Mouse (Mus musculus) CH12.LX (cell line): ENCODE data around the gene Spen.

ENCODE experiments used
- CTCF ChIP-seq, 2 experiments: IDR thresholded peaks in 1 of 2; conservative IDR thresholded peaks in 1 of 2; 2 replicates each; pipeline ENCODE4 v1.5.1; 2011 to 2012; ENCODE audit warnings: low read depth in 2 of 2, low read length in 2 of 2, improper control_type of control experiment in 1 of 2, inconsistent platforms in 1 of 2, mild to moderate bottlenecking in 1 of 2, moderate library complexity in 1 of 2
- JUND ChIP-seq: conservative IDR thresholded peaks from 2 replicates; pipeline ENCODE4 v1.6.1; 2011; ENCODE audit warnings: low read depth, low read length, improper control_type of control experiment
- MAX ChIP-seq: IDR thresholded peaks from 2 replicates; pipeline ENCODE4 v1.6.1; 2011; ENCODE audit warnings: low read length, improper control_type of control experiment
- MEF2A ChIP-seq: IDR thresholded peaks from 2 replicates; pipeline ENCODE4 v1.6.1; 2014; ENCODE audit warnings: low read depth, mild to moderate bottlenecking, inconsistent platforms, low read length, improper control_type of control experiment, borderline replicate concordance
- MYC ChIP-seq: IDR thresholded peaks from 2 replicates; pipeline ENCODE4 v1.6.1; 2011; ENCODE audit warnings: low read depth, mild to moderate bottlenecking, improper control_type of control experiment, low read length
- POLR2A ChIP-seq: IDR thresholded peaks from 2 replicates; pipeline ENCODE4 v1.6.1; 2011; ENCODE audit warnings: low read depth, mild to moderate bottlenecking, improper control_type of control experiment, low read length
- SMC3 ChIP-seq: IDR thresholded peaks from 2 replicates; pipeline ENCODE4 v1.6.1; 2011; ENCODE audit warnings: low read depth, low read length, improper control_type of control experiment
- UBTF ChIP-seq: IDR thresholded peaks from 2 replicates; pipeline ENCODE4 v1.6.1; 2012; ENCODE audit warnings: low read depth, mild to moderate bottlenecking, inconsistent platforms, low read length, improper control_type of control experiment, moderate library complexity
- USF2 ChIP-seq: conservative IDR thresholded peaks from 2 replicates; pipeline ENCODE4 v1.6.1; 2011; ENCODE audit warnings: low read depth, low read length, improper control_type of control experiment
- ZC3H11A ChIP-seq: IDR thresholded peaks from 2 replicates; pipeline ENCODE4 v1.6.1; 2012; ENCODE audit warnings: low read depth, mild to moderate bottlenecking, inconsistent platforms, low read length, improper control_type of control experiment

DNA sequence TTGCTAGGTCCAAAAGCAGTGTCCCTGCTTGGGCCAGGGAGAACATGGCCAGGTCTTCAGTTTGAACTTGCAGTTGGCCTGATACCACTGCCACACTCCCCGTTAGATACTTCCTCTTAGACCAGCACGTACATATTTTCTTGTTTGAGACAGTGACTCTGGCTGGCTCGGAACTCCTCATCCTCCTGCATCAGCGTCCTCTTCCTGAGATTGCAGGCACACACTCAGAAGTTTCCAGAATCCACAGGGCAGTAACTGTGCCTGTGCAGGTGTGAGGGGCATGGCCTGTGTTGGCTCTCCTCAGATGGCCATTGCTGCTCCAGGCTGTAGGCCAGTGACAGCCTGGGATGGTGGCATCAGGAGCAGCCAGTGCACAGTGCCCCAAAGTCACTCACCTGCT lies 77.9 kb downstream of the Spen start:
- TF ChIP-seq ZC3H11A (no peak), CTCF (conservative IDR thresholded peaks at IDR 0.05 in 1 of 2, IDR thresholded peaks at IDR 0.05 in 1 of 2; ENCODE audit: low read depth in 2 of 2, low read length in 2 of 2) (no peak), JUND (no peak), MYC (no peak), POLR2A (no peak), MAX (no peak), USF2 (no peak), SMC3 (no peak), MEF2A (no peak), UBTF (no peak)
